Mouse (Mus musculus) kidney, postnatal 36 days (tissue): ENCODE data around the gene Ms4a4b.
"Not testable (repeated sequence)": the region's sequence is repeated elsewhere in the genome, so short reads cannot be mapped to it uniquely, and the experiment has no call there.

Experiments used
- DNase-seq, 2 experiments: peaks; one replicate each; pipeline ENCODE4 v3.0.0; 2021 to 2022; ENCODE audit warnings: mixed read lengths in 2 of 2

Ms4a4b gene

GRCm38 (mm10) chr19:11443338-11443737, at the start of gene Ms4a4b:
Ms4a4b (plus strand) TSS chr19:11443553.
- DNase-seq: no peak

- no peak for DNase-seq
Measured at GRCm38 (mm10) chr19:11395769-11396168, 47.6 kb upstream of the Ms4a4b start.

GRCm38 (mm10) chr19:11404527-11404926, 38.8 kb upstream of the Ms4a4b start, which contains the start of gene Ms4a4c:
Ms4a4c (plus strand) TSS chr19:11404770.
- no peak for DNase-seq

- DNase-seq: no peak
Measured at GRCm38 (mm10) chr19:11407428-11407827, 35.9 kb upstream of the Ms4a4b start.

- no peak for DNase-seq
Measured at GRCm38 (mm10) chr19:11408591-11408990, 34.8 kb upstream of the Ms4a4b start.

- DNase-seq: no peak
Measured at GRCm38 (mm10) chr19:11411640-11412039, 31.7 kb upstream of the Ms4a4b start.

- no peak for DNase-seq
Measured at GRCm38 (mm10) chr19:11414084-11414483, 29.3 kb upstream of the Ms4a4b start.

GRCm38 (mm10) chr19:11415581-11415980, 27.8 kb upstream of the Ms4a4b start:
- DNase-seq: no peak

- DNase-seq: not testable (repeated sequence)
Measured at GRCm38 (mm10) chr19:11418865-11419264, 24.5 kb upstream of the Ms4a4b start.

- not testable (repeated sequence) for DNase-seq
Measured at GRCm38 (mm10) chr19:11431209-11431608, 12.1 kb upstream of the Ms4a4b start.

GRCm38 (mm10) chr19:11435058-11435834, 8.1 kb upstream of the Ms4a4b start:
- DNase-seq: no peak

- no peak for DNase-seq
Measured at GRCm38 (mm10) chr19:11443964-11444363, 611 bp downstream of the Ms4a4b start.

- no peak for DNase-seq
Measured at GRCm38 (mm10) chr19:11447238-11447637, 3.9 kb downstream of the Ms4a4b start.

GRCm38 (mm10) chr19:11459041-11459440, 15.7 kb downstream of the Ms4a4b start:
- not testable (repeated sequence) for DNase-seq

- DNase-seq: not testable (repeated sequence)
Measured at GRCm38 (mm10) chr19:11464795-11465194, 21.4 kb downstream of the Ms4a4b start.

- DNase-seq: no peak
Measured at GRCm38 (mm10) chr19:11466471-11466870, 23.1 kb downstream of the Ms4a4b start.

- not testable (repeated sequence) for DNase-seq
Measured at GRCm38 (mm10) chr19:11468361-11468760, 25.0 kb downstream of the Ms4a4b start.

- not testable (repeated sequence) for DNase-seq
Measured at GRCm38 (mm10) chr19:11469215-11469614, 25.9 kb downstream of the Ms4a4b start, which contains the start of gene Ms4a6c. Ms4a6c (plus strand) TSS chr19:11469366.

GRCm38 (mm10) chr19:11479714-11480113, 36.4 kb downstream of the Ms4a4b start:
- DNase-seq: no peak

- DNase-seq: no peak
Measured at GRCm38 (mm10) chr19:11482684-11483083, 39.3 kb downstream of the Ms4a4b start.

- DNase-seq: no peak
Measured at GRCm38 (mm10) chr19:11483941-11484340, 40.6 kb downstream of the Ms4a4b start.

- no peak for DNase-seq
Measured at GRCm38 (mm10) chr19:11484388-11484787, 41.0 kb downstream of the Ms4a4b start.

GRCm38 (mm10) chr19:11485266-11485665, 41.9 kb downstream of the Ms4a4b start:
- DNase-seq: no peak

GRCm38 (mm10) chr19:11485746-11486145, 42.4 kb downstream of the Ms4a4b start, which contains the start of gene Gm8369:
Gm8369 (plus strand) TSS chr19:11485938.
- no peak for DNase-seq
